Mouse (Mus musculus) forebrain, embryonic 16.5 days (tissue): ENCODE measurements around the gene Hist2h2aa1. TPM values are rescaled to one million over a fixed set of nuclear protein-coding genes. Genes with fewer than 3 reads are reported as not detected.

Experiments
- ATAC-seq: fragments of 200-750 bp; cut with Nextera tagmentation; 2 replicates; pipeline ENCODE4 v1.8.0; 2017; ENCODE audit warnings: mild to moderate bottlenecking, moderate library complexity
- H3K27ac ChIP-seq: fragments of 300-500 bp; sonication (generic); 2 replicates; pipeline ENCODE4 v1.5.1; 2014; ENCODE audit warnings: low read length, control low read depth
- H3K27me3 ChIP-seq: fragments of 300-500 bp; sonication (generic); replicated peaks from 2 replicates; pipeline ENCODE4 v1.6.1; 2014; ENCODE audit warnings: low read length; ENCODE audit not compliant: control insufficient read depth, insufficient read depth
- H3K36me3 ChIP-seq: fragments of 300-500 bp; sonication (generic); 2 replicates; pipeline ENCODE4 v1.6.1; 2014; ENCODE audit not compliant: control insufficient read depth, insufficient read depth
- H3K4me1 ChIP-seq: fragments of 300-500 bp; sonication (generic); replicated peaks from 2 replicates; pipeline ENCODE4 v1.6.1; 2014; ENCODE audit warnings: low read length; ENCODE audit not compliant: control insufficient read depth, insufficient read depth
- H3K4me2 ChIP-seq: fragments of 300-500 bp; sonication (generic); 2 replicates; pipeline ENCODE4 v1.6.1; 2014; ENCODE audit warnings: mild to moderate bottlenecking, low read length, control low read depth
- H3K4me3 ChIP-seq: fragments of 300-500 bp; sonication (generic); replicated peaks from 2 replicates; pipeline ENCODE4 v1.5.1; 2014; ENCODE audit warnings: mild to moderate bottlenecking, low read length, control low read depth
- H3K9ac ChIP-seq: fragments of 300-500 bp; sonication (generic); replicated peaks from 2 replicates; pipeline ENCODE4 v1.6.1; 2014; ENCODE audit warnings: low read depth, low read length, control low read depth
- H3K9me3 ChIP-seq: fragments of 300-500 bp; sonication (generic); 2 replicates; pipeline ENCODE4 v1.6.1; 2016; ENCODE audit warnings: low read length; ENCODE audit not compliant: control insufficient read depth
- WGBS: fragments of 180-500 bp; shearing (Covaris S2); extraction: QIAGEN DNeasy Blood & Tissue Kit; methylation state at CpG from one replicate; pipeline ENCODE4 v1.1.7; 2014; 5-methylcytosine and 5-hydroxymethylcytosine counted together
- polyA plus RNA-seq: library from polyadenylated mRNA; unstranded; fragments of >200 nt; fragmentation: Nextera tagmentation; extraction: Ambion mirVana; gene quantifications from 2 replicates; pipeline ENCODE4 v1.2.1, GENCODE M21; 2015

Gene Hist2h2aa1
- polyA plus RNA-seq, 1 experiment from 2014 or later, result 26.5 TPM

GRCm38 (mm10) chr3:96226695-96227648 lies 18.3 kb upstream of the Hist2h2aa1 start:
- H3K9me3 ChIP-seq, result no peaks in the 10 kb centered on the region
- 75% methylated on average over 8 of the region's 8 CpGs for WGBS
- no peaks in the 10 kb centered on the region for H3K36me3 ChIP-seq
- no peak overlapping the region for H3K4me2 ChIP-seq
- no peak overlapping the region for H3K27ac ChIP-seq
- H3K4me1 ChIP-seq, result peaks cover 11% of the 10 kb centered on the region
- H3K9ac ChIP-seq, result no peak overlapping the region
- no peak overlapping the region for H3K4me3 ChIP-seq
- no peak for ATAC-seq
- H3K27me3 ChIP-seq, result no peaks in the 10 kb centered on the region

GRCm38 (mm10) chr3:96228828-96229227 lies 16.5 kb upstream of the Hist2h2aa1 start:
- H3K36me3 ChIP-seq, result no peaks in the 10 kb centered on the region

GRCm38 (mm10) chr3:96230404-96230803 lies 14.9 kb upstream of the Hist2h2aa1 start:
- Histone ChIP-seq H3K4me1 (peaks cover 6% of the 10 kb centered on the region; the same call in 1 of the 2 replicates), H3K4me3 (no peak overlapping the region), H3K9ac (no peak overlapping the region), H3K27ac (no peak overlapping the region), H3K27me3 (no peaks in the 10 kb centered on the region), H3K36me3 (no peaks in the 10 kb centered on the region), H3K4me2 (no peak overlapping the region), H3K9me3 (no peaks in the 10 kb centered on the region)
- ATAC-seq, result no peak
- 85% methylated on average over 2 of the region's 2 CpGs for WGBS

More at GRCm38 (mm10) chr3:96228828-96229227, 16.5 kb upstream of the Hist2h2aa1 start:
- no peak overlapping the region for H3K4me3 ChIP-seq
- ATAC-seq, result no peak
- WGBS, result 84% methylated on average over 2 of the region's 2 CpGs
- H3K27me3 ChIP-seq, result no peaks in the 10 kb centered on the region
- no peak overlapping the region for H3K9ac ChIP-seq
- no peak overlapping the region for H3K27ac ChIP-seq
- no peak overlapping the region for H3K4me2 ChIP-seq
- peaks cover 6% of the 10 kb centered on the region for H3K4me1 ChIP-seq
- H3K9me3 ChIP-seq, result no peaks in the 10 kb centered on the region

GRCm38 (mm10) chr3:96230910-96231757 lies 14.2 kb upstream of the Hist2h2aa1 start:
- Histone ChIP-seq H3K36me3 (no peaks in the 10 kb centered on the region), H3K4me1 (peaks cover under 1% of the 10 kb centered on the region; the same call in 1 of the 2 replicates), H3K9ac (no peak overlapping the region), H3K27ac (no peak overlapping the region), H3K9me3 (no peaks in the 10 kb centered on the region), H3K4me3 (no peak overlapping the region), H3K27me3 (no peaks in the 10 kb centered on the region), H3K4me2 (no peak overlapping the region)
- no peak for ATAC-seq
- WGBS, result 76% methylated on average over 4 of the region's 4 CpGs

GRCm38 (mm10) chr3:96231758-96232120 lies 13.6 kb upstream of the Hist2h2aa1 start:
- 47% methylated on average over 2 of the region's 2 CpGs for WGBS
- no peaks in the 10 kb centered on the region for H3K36me3 ChIP-seq

GRCm38 (mm10) chr3:96234914-96235313 lies 10.4 kb upstream of the Hist2h2aa1 start:
- no peak overlapping the region for H3K4me3 ChIP-seq
- no peaks in the 10 kb centered on the region for H3K9me3 ChIP-seq
- 91% methylated on average over 2 of the region's 2 CpGs for WGBS
- no peak overlapping the region for H3K9ac ChIP-seq
- H3K4me1 ChIP-seq, result peaks cover 13% of the 10 kb centered on the region
- H3K27me3 ChIP-seq, result no peaks in the 10 kb centered on the region
- no peak overlapping the region for H3K4me2 ChIP-seq
- no peaks in the 10 kb centered on the region for H3K36me3 ChIP-seq
- ATAC-seq, result no peak
- H3K27ac ChIP-seq, result no peak overlapping the region

More at GRCm38 (mm10) chr3:96231758-96232120, 13.6 kb upstream of the Hist2h2aa1 start:
- Histone ChIP-seq H3K4me1 (no peaks in the 10 kb centered on the region), H3K27ac (no peak overlapping the region), H3K9me3 (no peaks in the 10 kb centered on the region), H3K9ac (no peak overlapping the region), H3K27me3 (no peaks in the 10 kb centered on the region), H3K4me2 (no peak overlapping the region), H3K4me3 (no peak overlapping the region)
- no peak for ATAC-seq

GRCm38 (mm10) chr3:96235836-96236235 lies 9.5 kb upstream of the Hist2h2aa1 start:
- Histone ChIP-seq H3K36me3 (no peaks in the 10 kb centered on the region), H3K27ac (no peak overlapping the region), H3K4me2 (no peak overlapping the region), H3K9ac (no peak overlapping the region), H3K4me1 (peaks cover 15% of the 10 kb centered on the region), H3K9me3 (no peaks in the 10 kb centered on the region), H3K4me3 (no peak overlapping the region), H3K27me3 (no peaks in the 10 kb centered on the region)
- no peak for ATAC-seq
- 71% methylated on average over 3 of the region's 3 CpGs for WGBS

- no peak overlapping the region for H3K9ac ChIP-seq
- no peaks in the 10 kb centered on the region for H3K9me3 ChIP-seq
- peak overlapping the region; percentile 40; the same call in 1 of the 2 replicates for H3K4me3 ChIP-seq
- H3K36me3 ChIP-seq, result no peaks in the 10 kb centered on the region
- H3K27ac ChIP-seq, result no peak overlapping the region
- peaks cover 16% of the 10 kb centered on the region for H3K4me1 ChIP-seq
- WGBS, result 84% methylated on average over 4 of the region's 4 CpGs
- ATAC-seq, result no peak
- H3K27me3 ChIP-seq, result no peaks in the 10 kb centered on the region
- H3K4me2 ChIP-seq, result peak overlapping the region; percentile 48
Observed at GRCm38 (mm10) chr3:96236834-96237334, 8.4 kb upstream of the Hist2h2aa1 start.
